Mouse (Mus musculus) kidney, adult 2 months (tissue): ENCODE data around the gene Col8a2.

Source experiments
- CTCF ChIP-seq: fragments of 200-500 bp; conservative IDR thresholded peaks from 2 replicates; pipeline ENCODE4 v1.5.1; 2011; ENCODE audit warnings: low read depth, mild to moderate bottlenecking, control low read depth, low read length, moderate library complexity, mixed read lengths; ENCODE audit not compliant: insufficient read depth, insufficient read length
- POLR2A ChIP-seq: fragments of 200-500 bp; IDR thresholded peaks from one replicate; pipeline ENCODE4 v1.6.1; 2011; ENCODE audit warnings: low read depth, low read length, control low read depth

DNA sequence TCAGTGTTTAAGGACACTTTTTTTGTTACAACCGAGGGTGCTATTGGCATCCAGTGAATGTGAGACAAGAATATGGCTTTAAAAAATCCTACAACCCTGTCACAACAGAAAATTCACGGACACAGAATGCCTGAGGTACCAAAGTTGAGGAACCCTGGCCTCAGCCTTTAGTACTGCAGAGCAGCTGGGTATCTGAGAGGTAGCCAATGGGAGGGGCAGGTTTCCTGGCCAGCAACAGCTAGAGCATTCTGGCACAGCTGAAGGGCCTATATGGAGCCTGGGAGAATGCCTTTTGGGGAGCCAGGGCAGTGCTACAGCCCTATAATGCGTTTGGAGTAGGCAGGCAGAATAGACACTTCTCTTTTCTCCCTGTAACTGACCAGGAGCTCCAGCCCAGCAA, 27.5 kb upstream of the Col8a2 start:
- no peak for TF ChIP-seq POLR2A
- TF ChIP-seq CTCF, result no peak
